Mouse (Mus musculus): ENCODE measurements around the gene Mios. TPM values are rescaled to one million over a fixed set of nuclear protein-coding genes. Genes with fewer than 3 reads are reported as not detected.

The Mios gene
- total RNA-seq (2021), result 10 to 100 TPM; 13.5 to 14.8 TPM
- long read RNA-seq, experiment 1, transcript Mios-201 (12 exons, 3,710 nt), result major isoform, 10 of 13 reads
- long read RNA-seq, experiment 1, partial matches to known transcripts, result 2 of 13 reads
- long read RNA-seq, experiment 1, other reads (novel, unspliced or antisense), result 1 of 13 reads
- long read RNA-seq, experiment 2, transcript Mios-201 (12 exons, 3,710 nt), result major isoform, 19 of 24 reads
- long read RNA-seq, experiment 2, partial matches to known transcripts, result 0 of 24 reads
- long read RNA-seq, experiment 2, other reads (novel, unspliced or antisense), result 5 of 24 reads

DNA sequence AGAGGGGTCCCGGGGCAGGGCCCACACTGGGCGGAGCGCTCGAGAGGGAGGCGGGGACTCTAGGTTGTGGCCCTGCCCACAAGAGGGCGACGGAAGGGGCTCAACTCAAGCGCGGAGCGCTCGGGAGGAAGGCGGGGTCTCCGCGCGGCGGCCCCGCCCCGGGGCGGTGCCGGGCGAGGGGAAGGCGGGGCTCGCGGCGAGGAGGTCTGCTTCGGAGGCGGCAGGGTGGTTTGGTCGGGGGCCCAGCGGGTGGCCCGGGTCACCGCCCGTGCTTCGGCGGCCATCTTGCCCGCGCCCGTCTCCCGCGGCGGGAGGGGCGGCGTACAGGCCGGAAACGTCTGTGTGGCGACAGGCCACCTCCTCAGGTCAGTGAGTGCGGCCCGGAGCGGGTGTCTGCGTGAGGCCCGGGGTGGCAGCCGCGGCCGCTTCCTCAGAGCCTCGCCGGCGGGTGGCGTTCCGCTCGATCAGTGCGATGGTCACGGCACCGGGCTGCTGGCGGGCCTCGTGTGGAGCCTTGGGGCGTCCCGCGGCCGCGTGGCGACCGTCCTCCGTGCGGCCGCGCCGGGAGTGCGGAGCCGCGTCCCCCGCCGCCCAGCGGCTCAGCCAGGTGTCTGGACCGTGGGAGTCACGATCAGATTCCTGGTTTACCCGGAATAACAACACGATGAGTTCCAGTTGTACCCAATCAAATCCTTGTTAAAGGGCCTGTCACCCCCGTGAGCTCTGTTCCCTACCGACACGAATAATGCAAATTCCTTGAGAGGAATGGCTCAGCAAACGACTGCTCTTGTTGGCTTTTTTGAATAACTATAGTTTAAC lies at the start of gene Mios:
Gene Mios (plus strand): TSS at position 176 of the 819 bp plus-strand sequence.
- DNase-seq, result peak; percentile 96

DNA sequence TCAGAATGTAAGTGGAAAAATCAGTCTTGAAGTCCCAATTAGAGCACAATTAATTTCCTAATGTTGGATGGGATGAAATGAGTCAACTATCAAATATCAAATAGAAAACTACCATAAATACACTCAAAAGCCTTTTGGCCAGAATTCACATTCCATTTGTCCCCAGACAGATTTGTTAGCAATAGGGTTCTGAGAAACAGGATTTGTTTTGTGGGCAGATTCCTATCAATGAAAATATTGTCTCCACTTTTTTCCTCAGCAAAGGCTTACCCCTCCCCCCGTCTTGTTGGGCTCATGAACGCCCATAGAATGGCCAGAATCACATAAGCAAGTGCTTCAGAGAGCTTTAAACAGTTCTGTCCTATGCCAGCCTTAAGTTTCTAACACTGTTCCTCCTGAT lies 49.0 kb upstream of the Mios start:
- DNase-seq, result no peak

DNA sequence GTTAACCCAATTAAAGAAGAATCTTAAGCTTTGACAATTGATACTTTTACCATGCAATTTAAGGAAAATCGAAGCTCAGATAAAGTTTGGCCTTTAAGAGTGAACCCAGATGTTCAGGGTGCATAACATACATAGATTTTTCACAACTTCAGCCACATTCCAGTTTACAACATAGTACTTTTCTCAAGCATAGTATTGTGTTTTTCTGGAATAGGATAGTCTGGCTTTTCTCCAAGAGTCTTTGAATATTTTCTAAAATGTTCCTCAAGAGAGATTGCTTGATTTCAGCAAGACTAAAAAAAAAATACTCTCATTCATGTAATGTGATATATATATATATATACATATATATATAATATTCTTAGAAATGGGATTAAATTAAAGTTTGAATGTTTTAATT lies 44.3 kb upstream of the Mios start:
- DNase-seq, result no peak

DNA sequence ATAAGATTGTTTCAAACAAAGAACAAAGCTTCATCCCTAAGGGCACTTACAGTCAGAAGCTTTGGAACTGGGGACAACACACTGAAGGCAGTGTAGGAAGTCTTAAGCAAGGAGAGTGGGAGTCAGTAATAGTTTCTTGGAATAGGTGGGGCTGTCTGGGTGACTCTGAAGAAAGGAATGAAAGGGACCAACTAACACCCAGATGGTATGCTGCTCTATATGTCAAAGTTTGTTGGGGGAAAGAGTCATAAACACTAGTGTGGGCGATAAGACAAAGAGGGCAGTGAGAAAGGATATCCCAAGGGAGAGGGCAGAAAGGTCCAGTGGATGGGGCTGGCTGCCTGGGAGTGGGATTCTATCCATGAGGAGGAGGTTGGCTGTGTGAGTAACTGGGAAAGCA lies 36.9 kb upstream of the Mios start:
- DNase-seq, result no peak

DNA sequence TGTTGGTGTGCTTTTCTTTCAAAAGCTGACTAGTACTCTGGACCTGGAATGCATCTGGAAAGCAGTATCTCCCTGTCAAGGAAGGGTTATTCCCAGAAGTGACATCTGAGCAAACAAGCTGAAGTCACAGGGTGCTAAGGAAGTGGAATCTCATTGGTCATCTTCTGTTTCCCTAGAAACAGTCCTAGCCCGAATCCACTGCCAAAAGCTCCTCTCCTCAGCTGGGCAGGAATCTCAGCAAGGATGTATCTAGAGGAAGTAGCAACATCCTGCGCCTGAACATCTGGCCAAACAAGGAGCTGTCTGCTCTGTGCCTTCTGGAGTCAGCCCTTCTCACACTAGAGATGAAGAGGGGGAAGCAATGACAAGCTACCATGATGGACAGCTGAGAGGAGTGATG lies 35.0 kb upstream of the Mios start:
- DNase-seq, result peak; percentile 5

DNA sequence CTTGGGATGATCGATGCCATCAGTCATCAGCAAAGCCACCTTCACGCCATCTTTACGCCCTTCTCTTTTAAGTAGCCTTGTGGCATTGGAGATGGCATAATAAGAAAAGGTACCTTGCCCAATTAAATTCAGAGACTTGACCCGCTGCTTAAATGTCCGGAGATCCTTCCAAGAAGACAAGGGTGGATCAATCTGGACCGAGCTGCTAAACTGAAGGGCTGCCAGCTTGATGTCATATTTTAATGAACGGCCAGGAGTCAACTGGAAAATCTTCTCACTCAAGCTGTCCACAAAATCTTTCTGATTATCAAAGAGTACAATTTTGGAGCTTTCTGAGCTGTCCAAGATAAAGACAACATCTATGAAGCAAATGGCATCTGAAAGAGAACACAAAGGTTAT lies 33.7 kb upstream of the Mios start:
- DNase-seq, result no peak

DNA sequence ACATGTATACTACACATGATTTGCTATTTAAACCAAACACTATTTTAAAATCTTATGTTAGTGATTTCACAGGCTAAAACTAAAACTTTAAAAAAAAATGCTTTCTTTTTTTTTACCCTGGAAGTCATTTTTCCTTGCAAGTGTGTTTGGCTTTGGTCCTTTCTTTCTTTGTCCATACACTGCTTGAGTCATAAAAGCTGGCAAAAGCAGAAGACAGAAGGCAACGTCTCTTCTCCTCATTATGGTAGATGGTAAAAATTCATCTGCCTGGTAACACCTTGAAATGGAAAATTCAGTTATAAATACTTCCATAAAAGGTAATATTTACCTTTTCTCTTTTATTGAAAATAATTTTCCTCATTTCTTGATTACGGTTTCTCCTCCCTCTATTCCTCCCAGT lies 32.9 kb upstream of the Mios start:
- DNase-seq, result no peak

DNA sequence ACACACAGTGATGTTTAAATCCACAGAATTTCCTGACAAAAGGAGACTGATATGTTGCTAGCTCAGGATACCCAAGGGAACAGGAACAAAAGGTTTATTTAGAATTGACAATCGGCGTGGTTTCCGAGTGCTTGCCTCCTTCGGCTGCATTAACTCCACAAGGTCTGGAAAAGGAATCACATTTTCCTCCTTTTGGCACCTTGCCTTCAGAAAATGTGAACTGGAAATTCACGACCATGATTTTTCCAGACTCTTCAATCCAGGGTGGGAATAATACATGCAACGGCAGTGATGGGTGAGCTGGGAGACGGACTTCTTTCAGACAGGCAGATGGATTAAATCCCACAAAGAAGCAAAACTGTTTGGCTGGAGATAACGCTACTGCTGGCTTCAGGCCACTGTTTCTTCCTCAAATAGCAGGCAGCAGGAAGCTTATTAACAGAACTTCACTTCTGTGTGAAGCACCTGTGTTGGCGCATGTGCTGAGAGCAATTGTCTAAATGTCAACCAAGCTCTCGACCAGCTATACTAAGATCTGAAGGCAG lies 30.6 kb upstream of the Mios start:
- no peak for DNase-seq

DNA sequence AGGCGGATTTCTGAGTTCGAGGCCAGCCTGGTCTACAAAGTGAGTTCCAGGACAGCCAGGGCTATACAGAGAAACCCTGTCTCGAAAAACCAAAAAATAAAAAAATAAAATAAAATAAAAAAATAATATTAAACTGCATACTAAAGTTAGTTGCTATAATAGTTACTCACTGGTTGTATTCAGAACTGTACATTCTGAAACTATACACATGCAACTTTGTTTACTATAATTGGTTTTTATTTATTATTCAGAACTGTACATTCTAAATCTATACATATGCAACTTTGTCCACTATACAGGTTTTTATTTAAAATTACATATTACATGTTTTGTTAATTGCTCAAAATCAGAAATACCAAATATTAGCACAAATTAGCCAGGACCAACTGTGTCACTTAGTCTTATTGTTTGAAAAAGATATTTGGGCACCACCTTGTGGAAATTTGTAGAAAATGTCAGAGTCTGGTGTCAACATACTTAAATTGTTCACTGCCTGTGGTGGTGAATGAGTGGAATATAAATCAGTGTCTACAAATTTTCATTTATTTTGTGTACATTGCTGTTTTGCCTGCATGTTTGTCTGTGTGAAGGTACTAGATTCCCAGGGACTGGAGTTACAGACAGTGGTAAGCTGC lies 20.3 kb upstream of the Mios start:
- DNase-seq, result no peak

DNA sequence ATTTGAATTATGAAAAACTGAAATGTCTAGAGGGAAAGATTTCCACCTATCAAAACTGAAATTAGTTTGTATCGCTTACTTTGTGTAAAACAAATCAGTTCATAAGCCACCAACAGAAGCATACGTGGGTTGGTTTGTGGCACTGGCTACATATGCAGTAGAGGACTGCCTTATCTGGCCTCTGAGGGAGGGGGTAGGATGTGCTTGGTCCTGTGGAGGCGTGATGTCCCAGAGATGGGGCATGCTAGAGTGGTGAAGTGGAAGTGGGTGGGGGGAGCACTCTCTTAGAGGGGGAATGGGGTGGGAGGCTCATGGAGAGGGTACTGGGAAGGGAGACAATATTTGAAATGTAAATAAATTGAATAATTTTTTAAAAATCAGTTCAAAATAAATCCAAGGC lies 19.1 kb upstream of the Mios start:
- DNase-seq, result no peak

DNA sequence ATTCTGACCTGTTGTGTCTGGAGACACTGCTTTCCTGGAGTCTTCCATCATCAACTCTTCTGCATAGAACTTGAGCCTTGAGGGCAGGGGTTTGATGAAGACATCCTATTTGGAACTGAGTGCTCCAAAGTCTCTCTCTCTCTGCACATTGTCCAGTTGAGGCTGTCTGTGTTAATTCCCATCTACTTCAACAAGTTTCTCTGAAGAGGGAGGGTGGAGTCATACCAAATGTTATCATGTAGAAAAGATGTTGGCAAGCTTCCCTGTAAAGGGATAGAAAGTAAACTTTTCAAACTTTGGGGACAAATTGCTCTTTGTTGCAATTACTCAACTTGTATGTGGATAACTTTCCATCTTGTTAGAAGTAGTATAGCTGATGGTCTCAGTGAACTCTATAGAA lies 16.5 kb upstream of the Mios start, which contains the start of gene Col28a1:
Gene Col28a1 (minus strand): TSS at position 101 of the 400 bp plus-strand sequence.
- no peak for DNase-seq

DNA sequence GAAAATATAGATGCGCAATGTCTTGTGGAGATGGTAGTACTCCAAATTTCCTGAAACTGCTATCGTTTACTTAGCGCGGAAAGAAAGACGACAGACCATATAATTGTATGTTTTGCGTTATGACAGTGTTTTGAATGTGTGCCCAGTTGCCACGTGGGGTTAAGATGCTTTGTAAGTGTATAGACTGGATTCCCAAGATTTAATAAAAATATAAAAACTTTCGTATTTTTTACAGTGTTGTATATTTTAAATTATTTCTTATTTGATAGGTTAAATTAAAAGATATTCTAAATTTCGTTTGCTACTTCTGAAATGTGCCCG lies 804 bp downstream of the Mios start:
- no peak for DNase-seq

DNA sequence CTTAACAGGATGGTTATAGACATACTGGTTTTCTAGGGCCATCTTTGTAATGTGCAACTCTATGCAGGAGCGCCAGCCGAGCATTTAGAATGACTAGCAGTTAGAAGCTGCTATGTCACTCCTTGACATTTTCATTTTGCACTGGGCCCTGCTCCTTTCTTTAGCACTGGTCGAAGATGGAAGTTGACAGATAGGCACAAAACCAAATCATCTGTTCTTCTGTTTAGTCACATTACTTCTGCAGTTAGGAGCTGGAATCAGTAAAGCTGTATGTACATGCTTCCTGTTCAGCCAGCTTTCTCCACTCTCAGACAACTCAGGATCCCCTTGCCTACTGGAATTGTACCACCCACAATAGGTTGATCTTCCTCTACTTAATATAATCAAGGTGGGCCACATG lies 1.6 kb downstream of the Mios start:
- DNase-seq, result no peak

DNA sequence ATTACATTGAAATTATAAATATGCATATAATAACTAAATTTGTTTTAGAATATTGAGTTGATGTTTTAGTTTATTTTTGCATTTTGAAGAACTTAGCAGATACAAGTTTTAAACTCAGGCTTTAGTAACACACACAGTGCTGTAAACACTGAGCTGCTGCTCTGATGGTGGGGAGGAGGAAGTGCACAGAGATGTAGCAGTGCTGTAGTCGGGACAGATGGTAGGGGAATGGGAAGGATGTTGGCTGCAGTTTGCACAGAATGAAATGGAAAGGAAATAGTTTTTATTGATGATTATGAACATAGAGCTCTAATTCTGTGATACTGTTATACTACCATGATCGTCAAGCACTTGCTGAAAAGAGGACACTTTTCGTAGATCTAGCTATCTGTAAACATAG lies 18.0 kb downstream of the Mios start:
- no peak for DNase-seq

DNA sequence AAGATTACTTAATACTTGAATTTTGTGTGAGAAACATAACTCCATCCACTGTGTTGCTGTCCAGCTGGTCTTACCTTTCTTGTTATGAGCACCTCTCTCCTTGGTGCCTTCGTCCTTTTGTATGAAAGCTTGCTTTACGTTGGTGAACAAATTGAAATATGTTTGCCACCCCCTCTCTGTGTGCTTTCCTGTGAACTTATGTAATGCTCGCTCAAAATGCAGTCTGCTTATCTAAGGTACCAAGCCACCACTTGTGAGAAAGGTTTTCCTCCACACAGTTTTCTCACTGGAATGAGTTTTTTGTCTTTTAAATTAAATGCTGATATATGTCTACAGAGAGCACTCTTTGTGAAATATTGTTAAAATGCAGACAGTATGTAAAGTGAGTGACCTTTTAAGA lies 19.6 kb downstream of the Mios start:
- DNase-seq, result no peak

DNA sequence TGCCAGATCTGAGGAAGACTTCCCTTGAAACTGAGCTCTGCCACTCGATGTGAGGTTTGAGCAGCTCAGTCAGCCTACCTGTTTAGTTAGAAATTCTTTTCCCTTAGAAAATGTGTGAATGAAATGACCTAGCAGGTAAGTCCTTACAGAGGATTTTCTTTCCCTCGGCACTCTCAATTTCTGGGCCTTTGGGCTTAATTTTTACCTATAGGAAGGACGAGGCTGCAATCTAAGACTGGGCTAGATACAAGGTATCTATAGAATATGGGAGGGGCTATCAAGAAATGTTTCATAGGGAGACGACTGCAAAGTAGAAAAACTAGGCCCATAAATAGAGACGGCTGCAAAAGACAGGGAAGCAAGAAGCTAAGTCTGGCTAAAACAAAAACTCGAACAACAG lies 49.3 kb downstream of the Mios start:
- DNase-seq, result no peak

DNA sequence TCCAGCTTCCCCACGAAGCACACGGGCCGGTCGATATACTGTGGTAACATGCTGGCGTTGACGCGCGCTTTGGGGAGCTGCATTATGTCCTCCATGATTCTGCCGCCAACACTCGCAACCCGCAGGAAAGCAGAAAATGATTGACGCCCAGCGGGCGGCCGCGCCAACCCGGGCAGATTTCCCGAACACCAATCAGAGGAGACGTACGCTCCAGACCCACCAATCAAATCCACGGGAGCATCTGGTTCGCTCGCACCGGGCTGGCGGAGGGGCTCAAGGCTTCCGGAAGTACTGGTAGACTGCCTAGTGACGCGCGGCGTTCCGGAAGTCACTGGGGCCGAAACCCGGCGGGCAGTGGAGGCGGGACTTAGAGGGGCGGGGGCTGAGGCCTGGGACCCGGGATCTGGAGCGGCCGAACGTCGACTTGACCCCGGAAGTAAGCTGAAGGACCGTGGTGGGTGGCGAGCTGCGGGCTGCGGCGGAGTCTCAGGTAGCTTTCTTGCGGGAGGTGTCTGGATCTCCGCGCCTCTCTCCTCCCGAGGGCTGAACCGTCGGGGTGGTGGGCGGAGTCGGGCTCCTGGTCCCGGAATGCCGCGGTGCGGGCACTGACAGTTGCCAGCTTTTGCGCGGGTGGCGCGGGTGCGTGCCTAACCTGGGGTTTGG lies 50.1 kb downstream of the Mios start, which contains the start of the genes Rpa3, Umad1 and Gm45062:
Gene Rpa3 (minus strand): TSS at position 170 of the 663 bp plus-strand sequence.
Gene Umad1 (plus strand): TSS at position 285 of the 663 bp plus-strand sequence.
Gene Gm45062 (plus strand): TSS at position 447 of the 663 bp plus-strand sequence.
- peak; percentile 98 for DNase-seq

DNA sequence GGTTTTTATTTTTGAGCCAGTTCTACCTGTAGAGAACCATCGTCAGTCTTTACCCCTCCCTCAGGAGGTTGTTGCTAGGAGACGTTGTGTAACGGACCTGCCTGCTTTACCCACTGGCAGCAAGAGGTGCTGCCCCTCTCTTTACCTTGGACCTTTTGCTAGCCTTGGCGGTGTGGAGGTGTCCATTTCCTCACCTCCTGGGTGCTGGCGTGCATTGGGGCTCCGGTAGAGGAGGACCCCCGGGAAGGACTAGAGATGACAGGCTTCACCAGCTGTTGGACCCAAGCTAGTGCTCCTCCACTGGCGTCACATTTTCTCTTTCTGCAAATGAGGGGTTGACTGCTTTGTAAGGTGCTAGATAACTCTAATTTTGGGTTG lies 50.6 kb downstream of the Mios start:
- no peak for DNase-seq

DNA sequence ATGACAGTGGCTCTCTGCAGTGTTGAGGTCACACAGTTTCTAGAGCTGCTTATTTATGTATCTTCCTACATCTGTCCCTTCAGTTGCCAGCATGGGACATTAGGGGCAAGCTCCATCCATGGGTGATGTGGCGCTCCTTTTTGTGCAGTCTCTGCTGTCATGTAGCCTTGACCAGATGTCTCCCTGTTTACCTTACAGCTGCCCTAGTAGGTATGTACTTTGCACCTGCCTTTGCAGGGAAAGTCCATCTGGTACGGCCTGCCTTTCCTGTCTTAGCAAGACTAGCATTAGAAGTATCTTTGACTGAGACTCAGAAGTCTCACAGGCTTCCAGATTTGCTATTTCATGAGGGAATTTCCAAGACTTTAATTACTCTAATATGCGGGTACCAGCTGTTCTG lies 62.0 kb downstream of the Mios start:
- no peak for DNase-seq

DNA sequence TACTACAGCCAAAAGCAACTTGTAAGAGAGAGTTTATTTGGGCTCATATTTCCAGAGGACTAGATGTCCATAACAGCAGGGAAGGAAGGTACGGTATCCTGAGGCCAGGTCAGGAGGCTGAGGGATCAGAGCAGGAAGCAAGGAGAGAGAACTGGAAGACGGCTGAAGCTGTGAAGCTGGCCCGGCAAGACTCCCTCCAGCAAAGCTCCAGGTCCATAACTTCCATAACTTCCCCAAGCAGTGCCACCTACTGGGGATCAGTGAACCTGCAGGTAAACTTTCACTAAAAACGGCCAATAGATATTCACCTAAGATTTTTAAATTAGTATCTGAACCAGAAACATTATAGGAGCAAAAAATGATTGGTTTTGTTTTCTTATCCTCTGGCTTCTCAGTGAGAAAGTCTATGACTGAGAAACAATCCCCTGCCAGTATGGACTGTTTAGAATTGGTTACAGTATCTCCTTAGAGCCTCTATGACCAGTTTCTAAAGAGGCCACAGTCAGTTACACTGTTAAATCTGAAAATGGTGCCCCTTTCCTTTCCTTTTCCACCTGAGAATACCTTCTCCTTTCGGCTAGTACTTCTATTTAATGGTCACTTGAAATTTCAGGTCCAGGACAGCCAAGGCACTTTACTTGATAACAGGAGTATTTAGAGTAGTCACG lies 65.5 kb downstream of the Mios start:
- no peak for DNase-seq

DNA sequence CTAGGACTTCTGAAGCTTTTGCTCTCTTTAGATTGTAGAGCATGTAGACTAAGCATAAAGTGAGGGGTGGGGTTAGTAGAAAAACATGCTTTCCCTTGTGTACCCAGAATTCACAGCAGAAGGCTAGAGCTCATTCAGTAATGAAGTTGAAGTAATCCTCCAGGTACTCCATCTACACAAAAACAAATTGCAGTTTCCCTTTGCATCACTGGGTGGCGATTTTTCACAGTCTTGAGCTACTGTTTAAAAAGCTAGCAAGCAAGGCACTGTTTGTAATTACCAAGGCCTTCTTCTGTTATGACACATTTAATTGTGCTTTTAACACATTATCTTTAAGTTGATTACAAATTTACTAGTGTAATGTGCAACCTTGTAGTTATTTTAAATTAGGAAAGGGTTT lies 66.1 kb downstream of the Mios start:
- DNase-seq, result peak; percentile 20

DNA sequence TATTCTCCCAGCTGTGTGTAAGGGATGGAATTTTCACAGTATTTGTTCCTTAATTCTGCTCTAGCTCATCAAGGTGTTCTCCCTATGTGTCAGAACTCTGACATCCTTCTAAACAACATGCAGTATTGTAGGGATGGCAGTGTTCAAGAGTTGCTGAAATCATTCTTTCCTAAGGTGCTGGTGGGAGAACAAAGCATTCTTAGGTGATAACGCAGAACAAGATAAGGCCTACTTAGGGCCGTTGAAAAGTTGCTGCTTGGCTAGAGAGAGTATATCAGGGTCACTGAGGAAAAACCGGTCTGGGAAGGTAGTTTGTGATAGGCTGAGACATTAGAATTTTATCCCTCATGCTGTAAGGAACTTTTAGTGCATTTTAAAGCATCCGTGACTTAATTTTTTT lies 67.4 kb downstream of the Mios start:
- no peak for DNase-seq

Measured in gastrocnemius, postnatal 25 days (tissue).